Mouse (Mus musculus) adrenal gland (tissue): ENCODE results near the gene Dmpk.

Experiments
- microRNA-seq, 2 experiments: library from miRNA; unstranded; fragments of <30 nt; microRNA quantifications; one replicate each; pipeline ENCODE4; 2019

Dmpk gene

Small RNA genes within 50 kb of the gene (microRNA-seq; reads per million reads assigned to microRNA genes)
- 1.1 to 2.0 reads per million in 2 experiments for gene Mir3100
